Mouse (Mus musculus): ENCODE data around the gene Csf1. TPM values are rescaled to one million over a fixed set of nuclear protein-coding genes. Genes with fewer than 3 reads are reported as not detected.

The Csf1 gene
- 10 to 100 TPM; 40.3 to 46.8 TPM for total RNA-seq (2023)

GRCm38 (mm10) chr3:107759929-107760581 lies at the start of gene Csf1:
TSS of gene Csf1 (minus strand) at chr3:107760469.

GRCm38 (mm10) chr3:107695948-107696881 lies 64.1 kb downstream of the Csf1 start, which contains the start of gene Ahcyl1:
TSS of gene Ahcyl1 (minus strand) at chr3:107696560.

Other genes starting within 250 kb of the Csf1 start
- not detected for gene Slc6a17, start 242.5 kb downstream of the Csf1 start, total RNA-seq (2023)
- not detected for gene Ubl4b, start 205.4 kb downstream of the Csf1 start, total RNA-seq (2023)
- not detected for gene Alx3, start 165.4 kb downstream of the Csf1 start, total RNA-seq (2023)
- gene Gm10961, start 129.1 kb downstream of the Csf1 start, total RNA-seq (2023) = not detected
- gene Strip1, start 128.8 kb downstream of the Csf1 start, total RNA-seq (2023) = 10 to 100 TPM; 36.1 to 39.0 TPM
- gene Ahcyl1, start 63.9 kb downstream of the Csf1 start, total RNA-seq (2023) = 10 to 100 TPM; 38.6 to 41.7 TPM
- gene Eps8l3, start 116.8 kb upstream of the Csf1 start, total RNA-seq (2023) = not detected
- gene Gstm5, start 135.4 kb upstream of the Csf1 start, total RNA-seq (2023) = 10 to 100 TPM in 1 of 2 experiments, 1 to 10 TPM in 1; 7.3 to 11.6 TPM
- gene Gstm7, start 171.3 kb upstream of the Csf1 start, total RNA-seq (2023) = 1 to 10 TPM; 1.3 to 1.7 TPM
- gene Gstm6, start 183.3 kb upstream of the Csf1 start, total RNA-seq (2023) = not detected
- not detected for gene Gstm3, start 208.8 kb upstream of the Csf1 start, total RNA-seq (2023)
- gene Gstm2, start 226.0 kb upstream of the Csf1 start, total RNA-seq (2023) = under 1 TPM in 1 of 2 experiments, not detected in 1; 0.57 TPM